Mouse (Mus musculus) CH12.LX (cell line): Measurements from ENCODE around the gene Ptgir.

Source experiments
- GABPA ChIP-seq: IDR thresholded peaks from 2 replicates; pipeline ENCODE4 v1.6.1; 2012; ENCODE audit warnings: low read depth, low read length, improper control_type of control experiment, inconsistent platforms; ENCODE audit not compliant: insufficient replicate concordance
- POLR2A ChIP-seq: IDR thresholded peaks from 2 replicates; pipeline ENCODE4 v1.6.1; 2011; ENCODE audit warnings: low read depth, mild to moderate bottlenecking, improper control_type of control experiment, low read length

GRCm38 (mm10) chr7:16947959-16948361 is 41.7 kb downstream of the Ptgir start:
- no peak for TF ChIP-seq GABPA
- no peak for TF ChIP-seq POLR2A
